ENCODE assay signal across 9 mouse cellular contexts in the genomic region with DNA sequence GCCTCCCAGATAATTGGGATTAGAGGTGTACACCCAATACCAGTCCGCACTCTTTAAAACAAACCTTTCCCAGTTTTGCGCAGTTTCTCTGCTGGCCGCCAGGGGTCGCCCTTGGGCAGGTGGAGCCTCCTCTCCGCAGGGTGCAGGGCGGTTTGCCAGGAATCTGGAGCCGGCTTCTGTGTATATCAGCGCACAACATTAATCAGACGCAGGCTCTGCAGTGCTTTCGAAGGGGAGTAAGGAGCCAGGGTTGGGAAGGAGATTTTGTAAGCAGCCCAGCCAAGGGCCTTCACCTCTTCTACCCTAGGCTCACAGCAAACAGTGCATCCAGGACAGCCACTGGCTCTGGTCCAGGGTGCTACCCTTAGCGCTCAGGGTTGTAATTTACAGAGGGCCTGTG.
DNase-seq lines count a peak whose midpoint lies in the region; ATAC-seq and TF ChIP-seq lines count a peak whose summit lies in the region.
"Had no signal": no experiment of that assay in that cellular context is flagged by ENCODE, and none has a peak within 500 bp of the region (broad histone marks: within the 10 kb centered on the region; RNA-seq: fewer than 3 reads in every experiment).

No protein-coding gene starts in this region.

- H3K9ac ChIP-seq in forebrain, embryonic 16.5 days (replicated peaks; ENCODE audit: low read depth, low read length), result peak overlapping the region; percentile 53
- H3K9ac ChIP-seq: liver, embryonic 15.5 days had no signal

- peak; percentile 74 for DNase-seq in ES-CJ7 (ENCODE audit: low read depth, low spot score)
- peak; percentile 72 for DNase-seq in cerebellum, adult 11-12 months
- DNase-seq in heart, postnatal 36 days, result peak; percentile 85 to 88
- peak; percentile 89 to 95 for DNase-seq in layer of hippocampus, adult 18-20 months (ENCODE audit: low spot score in 2 of 2)
- peak; percentile 83 for DNase-seq in lung, adult 2 months
- peak; percentile 82 for DNase-seq in ovary, adult 18-20 months (ENCODE audit: low spot score)
- peak; percentile 67 for DNase-seq in thymus, postnatal 0 days (ENCODE audit: low spot score)

- peak; percentile 79 for TF ChIP-seq CTCF in lung, adult 2 months (IDR thresholded peaks at IDR 0.05; ENCODE audit: insufficient read depth, low read length)

- peak overlapping the region; percentile 18; the same call in 1 of the 2 replicates for H3K4me3 ChIP-seq in forebrain, embryonic 16.5 days (replicated peaks; ENCODE audit: low read length)
- H3K4me3 ChIP-seq in lung, adult 2 months (replicated peaks; ENCODE audit: extremely low read depth, low read depth, low read length), result no peak overlapping the region
- H3K4me3 ChIP-seq: liver, embryonic 15.5 days had no signal

- H3K9me3 ChIP-seq in forebrain, embryonic 16.5 days (ENCODE audit: control insufficient read depth, low read length), result no peaks in the 10 kb centered on the region
- H3K9me3 ChIP-seq: liver, embryonic 15.5 days had no signal

- no peaks in the 10 kb centered on the region for H3K36me3 ChIP-seq in forebrain, embryonic 16.5 days (ENCODE audit: control insufficient read depth, insufficient read depth)
- H3K36me3 ChIP-seq: liver, embryonic 15.5 days had no signal

- ATAC-seq in forebrain, embryonic 16.5 days, result peak; percentile 84

- 1% methylated on average over 11 of the region's 11 CpGs for WGBS in forebrain, embryonic 16.5 days
- 7% methylated on average over 11 of the region's 11 CpGs for whole genome bisulfite sequencing in lung, adult 2 months

- peak overlapping the region; percentile 86 for H3K27ac ChIP-seq in forebrain, embryonic 16.5 days (ENCODE audit: low read length)
- H3K27ac ChIP-seq: liver, embryonic 15.5 days had no signal

- H3K27me3 ChIP-seq in forebrain, embryonic 16.5 days (replicated peaks; ENCODE audit: control insufficient read depth, insufficient read depth, low read length), result no peaks in the 10 kb centered on the region
- H3K27me3 ChIP-seq: liver, embryonic 15.5 days had no signal

- intact Hi-C loops in heart, postnatal 36 days (cut with DNase I), result loop anchor here (1.0 kb wide), 2 partner anchors 384 to 909 kb away; no protein-coding TSS in a partner anchor

- TF ChIP-seq POLR2A in lung, adult 2 months (IDR thresholded peaks at IDR 0.05; ENCODE audit: borderline replicate concordance, extremely low read depth, low read depth, low read length), result no peak

- peak overlapping the region; percentile 49 for H3K4me2 ChIP-seq in forebrain, embryonic 16.5 days (ENCODE audit: low read length)
- H3K4me2 ChIP-seq: liver, embryonic 15.5 days had no signal

- H3K4me1 ChIP-seq in forebrain, embryonic 16.5 days (replicated peaks; ENCODE audit: control insufficient read depth, insufficient read depth, low read length), result peaks cover 24% of the 10 kb centered on the region
- no peaks in the 10 kb centered on the region for H3K4me1 ChIP-seq in lung, adult 2 months (ENCODE audit: control insufficient read depth, insufficient read depth, low read length)
- H3K4me1 ChIP-seq: liver, embryonic 15.5 days had no signal
